11 mouse cellular contexts compared by ENCODE assay signal in genomic region chr2:169821021-169821441, GRCm38 (mm10).
DNase-seq lines count a peak whose midpoint lies in the region; ATAC-seq and TF ChIP-seq lines count a peak whose summit lies in the region.
"Had no signal": no experiment of that assay in that cellular context is flagged by ENCODE, and none has a peak within 500 bp of the region (broad histone marks: within the 10 kb centered on the region; RNA-seq: fewer than 3 reads in every experiment).

No protein-coding gene starts in this region.

- peak; percentile 40 to 50 for DNase-seq in heart, adult 2 months
- no peak for DNase-seq in heart, postnatal 4 days
- peak; percentile 27 for DNase-seq in urinary bladder, postnatal 14 days (ENCODE audit: low spot score)
- no peak for DNase-seq in urinary bladder, postnatal 10 days (ENCODE audit: low spot score)
- DNase-seq in kidney, postnatal 36 days, result peak; percentile 33 to 56
- no peak for DNase-seq in layer of hippocampus, postnatal 10 days (ENCODE audit: low spot score in 2 of 2)
- no peak for DNase-seq in layer of hippocampus, adult 18-20 months (ENCODE audit: low spot score in 2 of 2)

- no peak overlapping the region for H3K4me2 ChIP-seq in forebrain, embryonic 12.5 days
- H3K4me2 ChIP-seq: intestine, embryonic 15.5 days; midbrain, embryonic 15.5 days had no signal

- intact Hi-C loops in heart, adult 2 months (cut with DNase I), result no loop called here

- no peaks in the 10 kb centered on the region for H3K27me3 ChIP-seq in heart, adult 2 months (ENCODE audit: control insufficient read depth, insufficient read depth, low read length)
- H3K27me3 ChIP-seq in forebrain, embryonic 12.5 days, result 0 out of 2 replicates have a peak, but pooled peaks cover 6% of the 10 kb centered on the region
- H3K27me3 ChIP-seq: intestine, embryonic 15.5 days; midbrain, embryonic 15.5 days; Patski had no signal

- TF ChIP-seq POLR2A in heart, adult 2 months (IDR thresholded peaks at IDR 0.05; ENCODE audit: insufficient read depth, low read depth, low read length), result no peak

- no peaks in the 10 kb centered on the region for H3K36me3 ChIP-seq in heart, adult 2 months (ENCODE audit: control insufficient read depth, insufficient read depth, low read length)
- H3K36me3 ChIP-seq in forebrain, embryonic 12.5 days (replicated peaks), result no peaks in the 10 kb centered on the region
- H3K36me3 ChIP-seq: intestine, embryonic 15.5 days; midbrain, embryonic 15.5 days had no signal

- no peak for TF ChIP-seq CTCF in heart, adult 2 months (IDR thresholded peaks at IDR 0.05)

- no peak overlapping the region for H3K9ac ChIP-seq in heart, adult 2 months (ENCODE audit: low read depth, low read length)
- no peak overlapping the region for H3K9ac ChIP-seq in forebrain, embryonic 12.5 days
- H3K9ac ChIP-seq: intestine, embryonic 15.5 days; midbrain, embryonic 15.5 days had no signal

- peak overlapping the region; percentile 28 for H3K27ac ChIP-seq in heart, adult 2 months
- no peak overlapping the region for H3K27ac ChIP-seq in forebrain, embryonic 12.5 days
- H3K27ac ChIP-seq: intestine, embryonic 15.5 days; midbrain, embryonic 15.5 days had no signal

- no peak for TF ChIP-seq EP300 in heart, adult 2 months (IDR thresholded peaks at IDR 0.05; ENCODE audit: insufficient read depth, low read depth, low read length)

- 79% methylated on average over 9 of the region's 9 CpGs for WGBS in heart, adult 2 months
- WGBS in forebrain, embryonic 12.5 days, result 89% methylated on average over 9 of the region's 9 CpGs

- no peaks in the 10 kb centered on the region for H3K9me3 ChIP-seq in forebrain, embryonic 12.5 days
- H3K9me3 ChIP-seq: intestine, embryonic 15.5 days; midbrain, embryonic 15.5 days had no signal

- peaks cover 4% of the 10 kb centered on the region for H3K4me1 ChIP-seq in heart, adult 2 months (ENCODE audit: control insufficient read depth, insufficient read depth, low read length)
- peaks cover 4% of the 10 kb centered on the region; the same call in 1 of the 2 replicates for H3K4me1 ChIP-seq in forebrain, embryonic 12.5 days

- H3K79me2 ChIP-seq in heart, adult 2 months (replicated peaks; ENCODE audit: control insufficient read depth, insufficient read depth, low read length), result no peaks in the 10 kb centered on the region

- H3K4me3 ChIP-seq in heart, adult 2 months, result no peak overlapping the region
- no peak overlapping the region for H3K4me3 ChIP-seq in forebrain, embryonic 12.5 days (replicated peaks)
- H3K4me3 ChIP-seq: intestine, embryonic 15.5 days; midbrain, embryonic 15.5 days had no signal

- no peak for ATAC-seq in forebrain, embryonic 12.5 days (ENCODE audit: low FRiP score)
- ATAC-seq: intestine, embryonic 15.5 days; midbrain, embryonic 15.5 days; Patski had no signal

Comparison
In these comparisons a context has a peak if more than half of its experiments do, and no peak if none do; other contexts are left out.
1. DNase-seq: peak in heart, adult 2 months (2 of 2), urinary bladder, postnatal 14 days (single experiment) and kidney, postnatal 36 days (2 of 2); none in heart, postnatal 4 days (single experiment), urinary bladder, postnatal 10 days (single experiment), layer of hippocampus, postnatal 10 days (0 of 2) and layer of hippocampus, adult 18-20 months (0 of 2).